Mouse (Mus musculus): ENCODE measurements around the gene Bbs9. TPM values are rescaled to one million over a fixed set of nuclear protein-coding genes. Genes with fewer than 3 reads are reported as not detected.

Gene Bbs9
- polyA plus RNA-seq (2021; fragmentation: Nextera tagmentation), result 6.6 and 6.9 TPM in 2 replicates
- long read RNA-seq, experiment 1, partial matches to known transcripts, result 2 of 5 reads
- long read RNA-seq, experiment 1, other reads (novel, unspliced or antisense), result 1 of 5 reads
- long read RNA-seq, experiment 2, transcript Bbs9-210 (22 exons, 3,495 nt), result major isoform, 6 of 19 reads
- long read RNA-seq, experiment 2, partial matches to known transcripts, result 1 of 19 reads
- long read RNA-seq, experiment 2, other reads (novel, unspliced or antisense), result 9 of 19 reads

GRCm38 (mm10) chr9:22475424-22475868 lies at the start of gene Bbs9:
TSS of gene Bbs9 (plus strand) at chr9:22475715.

GRCm38 (mm10) chr9:22453990-22454389 lies 21.5 kb upstream of the Bbs9 start, which contains the start of gene Gm17545:
TSS of gene Gm17545 (plus strand) at chr9:22454290.

GRCm38 (mm10) chr9:22469643-22470042 lies 5.9 kb upstream of the Bbs9 start, which contains the start of gene Rp9:
TSS of gene Rp9 (minus strand) at chr9:22469743.

Other genes with a start within 250 kb of the Bbs9 start
- gene Zfp599, start 215.8 kb upstream of the Bbs9 start, polyA plus RNA-seq (2021; fragmentation: Nextera tagmentation), result 2.1 and 3.2 TPM in 2 replicates
- 10.5 and 11.2 TPM in 2 replicates for gene Zfp810, start 168.1 kb upstream of the Bbs9 start, polyA plus RNA-seq (2021; fragmentation: Nextera tagmentation)
- gene Anln, start 86.5 kb upstream of the Bbs9 start, polyA plus RNA-seq (2021; fragmentation: Nextera tagmentation), result 6.7 and 7.0 TPM in 2 replicates
- gene 9530077C05Rik, start 64.2 kb upstream of the Bbs9 start, polyA plus RNA-seq (2021; fragmentation: Nextera tagmentation), result 7.3 and 7.8 TPM in 2 replicates
- gene Gm17545, start 21.4 kb upstream of the Bbs9 start, polyA plus RNA-seq (2021; fragmentation: Nextera tagmentation), result not detected in 2 replicates
- 42.7 and 48.4 TPM in 2 replicates for gene Rp9, start 6.0 kb upstream of the Bbs9 start, polyA plus RNA-seq (2021; fragmentation: Nextera tagmentation)